Mouse (Mus musculus) monocyte, adult 2 months (primary cell): ENCODE results near the gene Slc25a11.

ENCODE experiments used
- DNase-seq, 2 experiments: peaks; one replicate each; pipeline ENCODE4 v3.0.0; 2022; ENCODE audit warnings: low spot score in 2 of 2, low read depth in 1 of 2

Slc25a11 gene

GRCm38 (mm10) chr11:70668335-70668770, 21.1 kb upstream of the Slc25a11 start:
- DNase-seq: no peak

GRCm38 (mm10) chr11:70667271-70668150, 20.2 kb upstream of the Slc25a11 start:
- DNase-seq: peak in 1 of 2 experiments; percentile 31

GRCm38 (mm10) chr11:70666687-70667086, 19.4 kb upstream of the Slc25a11 start:
- no peak for DNase-seq

- DNase-seq: no peak
Measured at GRCm38 (mm10) chr11:70664741-70665140, 17.5 kb upstream of the Slc25a11 start.

GRCm38 (mm10) chr11:70663957-70664356, 16.7 kb upstream of the Slc25a11 start:
- DNase-seq: no peak

GRCm38 (mm10) chr11:70663101-70663500, 15.8 kb upstream of the Slc25a11 start:
- DNase-seq: no peak

- no peak for DNase-seq
Measured at GRCm38 (mm10) chr11:70660571-70660970, 13.3 kb upstream of the Slc25a11 start.

GRCm38 (mm10) chr11:70658942-70659341, 11.7 kb upstream of the Slc25a11 start:
- DNase-seq: no peak

GRCm38 (mm10) chr11:70658521-70658920, 11.2 kb upstream of the Slc25a11 start:
- DNase-seq: no peak

- DNase-seq: no peak
Measured at GRCm38 (mm10) chr11:70657991-70658390, 10.7 kb upstream of the Slc25a11 start.

GRCm38 (mm10) chr11:70657573-70657972, 10.3 kb upstream of the Slc25a11 start:
- no peak for DNase-seq

GRCm38 (mm10) chr11:70656964-70657363, 9.7 kb upstream of the Slc25a11 start, which contains the start of gene Eno3:
TSS of gene Eno3 (plus strand) at chr11:70657202.
- DNase-seq: no peak

- no peak for DNase-seq
Measured at GRCm38 (mm10) chr11:70656456-70656927, 9.2 kb upstream of the Slc25a11 start.

- peak in 1 of 2 experiments; percentile 34 for DNase-seq
Measured at GRCm38 (mm10) chr11:70655571-70656455, 8.5 kb upstream of the Slc25a11 start.

- peak in 1 of 2 experiments; percentile 51 for DNase-seq
Measured at GRCm38 (mm10) chr11:70654923-70655570, 7.8 kb upstream of the Slc25a11 start.

GRCm38 (mm10) chr11:70654198-70654922, 7.1 kb upstream of the Slc25a11 start, which contains the start of gene Pfn1:
TSS of gene Pfn1 (minus strand) at chr11:70654644.
- DNase-seq: no peak

GRCm38 (mm10) chr11:70653345-70654197, 6.3 kb upstream of the Slc25a11 start:
- DNase-seq: no peak

GRCm38 (mm10) chr11:70652884-70653344, 5.6 kb upstream of the Slc25a11 start:
- DNase-seq: no peak
